Mouse (Mus musculus): ENCODE results near the gene Gm20903.
"Not testable (repeated sequence)": the region's sequence is repeated elsewhere in the genome, so short reads cannot be mapped to it uniquely, and the experiment has no call there.

Gene Gm20903

DNA sequence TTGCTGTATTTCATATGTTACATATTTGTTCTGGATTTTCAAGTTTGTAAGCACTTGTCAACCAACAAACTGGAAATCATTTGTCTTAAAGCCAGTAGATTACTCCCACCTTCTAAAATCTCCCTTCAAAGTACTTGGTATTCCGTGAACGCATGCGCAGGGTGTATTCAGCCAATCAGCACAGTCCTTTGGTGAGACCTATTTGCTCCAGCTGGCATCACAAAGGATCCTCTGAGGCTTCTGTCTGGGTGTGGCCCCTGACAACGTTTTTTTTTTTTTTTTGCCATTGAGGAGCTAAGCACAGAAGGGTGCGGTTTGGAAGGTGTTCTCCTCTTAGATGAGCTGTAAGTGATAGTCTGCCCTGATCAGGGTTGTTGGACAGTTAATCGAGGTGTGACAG is at the start of gene Gm20903:
Gm20903 (plus strand) TSS at position 301 of the 400 bp plus-strand sequence.
- not testable (repeated sequence) for H3K36me3 ChIP-seq (ENCODE audit: insufficient read depth, low read length)

More for the DNA sequence above, at the start of gene Gm20903:
- not testable (repeated sequence) for H3K27me3 ChIP-seq (ENCODE audit: insufficient read depth, low read length); H3K9me3 ChIP-seq (ENCODE audit: low read length); H3K4me1 ChIP-seq (replicated peaks; ENCODE audit: low read depth, low read length); H3K4me3 ChIP-seq (replicated peaks; ENCODE audit: low read length)

Measured in E14TG2a.4 (cell line).